Mouse (Mus musculus) adrenal gland, adult 2 months (tissue): ENCODE measurements at regions not wholly inside any gene's neighbourhood (a gene's known extent, or its start where the extent isn't known, plus 50 kb on each side); places are given as distances from the start of the nearest gene placed in this dataset.
A peak's percentile ranks its signal among the peaks of the same experiment; 100 is the strongest.

Source experiments
- DNase-seq: peaks from one replicate; pipeline ENCODE4 v3.0.0; 2021

GRCm38 (mm10) chr9:23134006-23134405, 88.9 kb upstream of the Bmper start:
- DNase-seq, result no peak

GRCm38 (mm10) chr9:23134421-23135118, 88.3 kb upstream of the Bmper start:
- DNase-seq, result no peak

GRCm38 (mm10) chr9:23136511-23136910, 86.4 kb upstream of the Bmper start:
- DNase-seq, result no peak

- no peak for DNase-seq
Measured at GRCm38 (mm10) chr9:23137682-23138210, 85.1 kb upstream of the Bmper start.

- DNase-seq, result no peak
Measured at GRCm38 (mm10) chr9:23139580-23140162, 83.2 kb upstream of the Bmper start.

- no peak for DNase-seq
Measured at GRCm38 (mm10) chr9:23144281-23144680, 78.6 kb upstream of the Bmper start.

GRCm38 (mm10) chr9:23150338-23150737, 72.5 kb upstream of the Bmper start:
- no peak for DNase-seq

- DNase-seq, result no peak
Measured at GRCm38 (mm10) chr9:23150874-23151273, 72.0 kb upstream of the Bmper start.

GRCm38 (mm10) chr9:23151953-23152490, 70.9 kb upstream of the Bmper start:
- no peak for DNase-seq

GRCm38 (mm10) chr9:23156820-23157570, 65.9 kb upstream of the Bmper start:
- peak; percentile 60 for DNase-seq

GRCm38 (mm10) chr9:23158499-23158898, 64.4 kb upstream of the Bmper start:
- DNase-seq, result no peak

GRCm38 (mm10) chr9:23161346-23161745, 61.5 kb upstream of the Bmper start:
- no peak for DNase-seq

- no peak for DNase-seq
Measured at GRCm38 (mm10) chr9:23167056-23167591, 55.8 kb upstream of the Bmper start.

- DNase-seq, result no peak
Measured at GRCm38 (mm10) chr9:23167716-23168115, 55.2 kb upstream of the Bmper start.

- DNase-seq, result no peak
Measured at GRCm38 (mm10) chr9:23168149-23168548, 54.7 kb upstream of the Bmper start.

- DNase-seq, result no peak
Measured at GRCm38 (mm10) chr9:23171361-23171760, 51.5 kb upstream of the Bmper start.
